Mouse (Mus musculus) limb, embryonic 12.5 days (tissue): ENCODE measurements around the gene Dhcr7. TPM values are rescaled to one million over a fixed set of nuclear protein-coding genes. Genes with fewer than 3 reads are reported as not detected.

Experiments
- ATAC-seq: fragments of 200-750 bp; cut with Nextera tagmentation; 2 replicates; pipeline ENCODE4 v1.8.0; 2017; ENCODE audit warnings: low read depth, moderate TSS enrichment; ENCODE audit not compliant: insufficient number of reproducible peaks, insufficient read depth, low FRiP score, low TSS enrichment
- H3K27ac ChIP-seq: fragments of 300-500 bp; sonication (generic); 2 replicates; pipeline ENCODE4 v1.5.1; 2016; ENCODE audit warnings: mild to moderate bottlenecking, moderate library complexity
- H3K27me3 ChIP-seq: fragments of 300-500 bp; sonication (generic); 2 replicates; pipeline ENCODE4 v1.6.1; 2016; ENCODE audit warnings: mild to moderate bottlenecking, moderate library complexity
- H3K36me3 ChIP-seq: fragments of 300-500 bp; sonication (generic); 2 replicates; pipeline ENCODE4 v1.6.1; 2016; ENCODE audit warnings: mild to moderate bottlenecking, moderate library complexity
- H3K4me1 ChIP-seq: fragments of 300-500 bp; sonication (generic); replicated peaks from 2 replicates; pipeline ENCODE4 v1.6.1; 2016
- H3K4me2 ChIP-seq: fragments of 300-500 bp; sonication (generic); 2 replicates; pipeline ENCODE4 v1.6.1; 2016; ENCODE audit warnings: mild to moderate bottlenecking, moderate library complexity
- H3K4me3 ChIP-seq: fragments of 300-500 bp; sonication (generic); replicated peaks from 2 replicates; pipeline ENCODE4 v1.5.1; 2016; ENCODE audit warnings: mild to moderate bottlenecking
- H3K9ac ChIP-seq: fragments of 300-500 bp; sonication (generic); replicated peaks from 2 replicates; pipeline ENCODE4 v1.6.1; 2016; ENCODE audit warnings: mild to moderate bottlenecking, moderate library complexity
- H3K9me3 ChIP-seq: fragments of 300-500 bp; sonication (generic); 2 replicates; pipeline ENCODE4 v1.6.1; 2016; ENCODE audit warnings: mild to moderate bottlenecking, moderate library complexity
- WGBS: fragments of 180-500 bp; shearing (Covaris S2); methylation state at CpG from one replicate; pipeline ENCODE4 v1.1.7; 2016; 5-methylcytosine and 5-hydroxymethylcytosine counted together
- polyA plus RNA-seq: library from polyadenylated mRNA; unstranded; fragments of >200 nt; fragmentation: Nextera tagmentation; extraction: Ambion mirVana; gene quantifications from 2 replicates; pipeline ENCODE4 v1.2.1, GENCODE M21; 2016

Gene Dhcr7
- polyA plus RNA-seq, 1 experiment from 2014 or later: 31.0 TPM

DNA sequence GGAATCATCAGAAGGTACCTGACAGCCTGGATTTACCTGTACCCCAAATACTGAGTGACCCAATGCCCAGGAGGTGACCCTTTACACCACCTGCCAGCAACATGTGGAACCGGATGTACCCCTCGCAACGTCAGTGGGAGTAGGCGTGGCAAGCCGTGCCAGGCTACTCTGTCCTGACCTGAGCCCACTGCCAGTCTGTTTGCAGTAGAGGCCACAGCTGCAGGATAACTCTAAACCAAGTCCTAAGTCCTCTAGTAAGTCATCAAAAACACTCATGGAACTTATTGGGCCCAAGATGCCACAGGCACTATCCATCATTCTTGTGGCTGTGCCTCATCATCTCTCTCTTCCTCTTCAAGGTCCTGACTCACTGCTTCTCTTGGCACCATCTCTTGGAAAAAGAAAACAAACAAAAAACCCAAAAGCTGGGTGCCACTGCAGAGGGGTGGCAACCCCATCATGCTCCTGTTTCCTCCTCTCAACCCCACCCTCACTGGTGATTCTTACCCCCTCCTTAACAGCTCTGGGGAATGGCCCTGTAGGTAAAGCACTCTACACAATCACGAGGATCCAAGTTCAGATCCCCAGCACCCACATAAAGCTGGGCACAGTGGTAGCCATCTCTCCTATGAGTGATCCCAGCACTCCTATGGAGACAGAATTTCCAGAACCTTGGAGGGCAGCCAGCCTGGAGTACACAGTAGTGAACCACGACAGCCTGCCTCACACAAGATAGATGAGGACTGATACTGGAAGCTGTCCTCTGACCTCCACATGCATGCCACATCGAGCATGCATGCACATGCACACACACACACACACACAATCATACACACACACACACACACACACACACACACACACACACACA is 21.5 kb upstream of the Dhcr7 start:
- Histone ChIP-seq H3K9ac (no peak overlapping the region), H3K4me2 (no peak overlapping the region), H3K4me3 (no peak overlapping the region), H3K36me3 (peaks cover 95% of the 10 kb centered on the region), H3K4me1 (no peaks in the 10 kb centered on the region), H3K9me3 (no peaks in the 10 kb centered on the region), H3K27me3 (no peaks in the 10 kb centered on the region), H3K27ac (no peak overlapping the region)
- ATAC-seq: no peak
- WGBS: 92% methylated on average over 8 of the region's 8 CpGs

DNA sequence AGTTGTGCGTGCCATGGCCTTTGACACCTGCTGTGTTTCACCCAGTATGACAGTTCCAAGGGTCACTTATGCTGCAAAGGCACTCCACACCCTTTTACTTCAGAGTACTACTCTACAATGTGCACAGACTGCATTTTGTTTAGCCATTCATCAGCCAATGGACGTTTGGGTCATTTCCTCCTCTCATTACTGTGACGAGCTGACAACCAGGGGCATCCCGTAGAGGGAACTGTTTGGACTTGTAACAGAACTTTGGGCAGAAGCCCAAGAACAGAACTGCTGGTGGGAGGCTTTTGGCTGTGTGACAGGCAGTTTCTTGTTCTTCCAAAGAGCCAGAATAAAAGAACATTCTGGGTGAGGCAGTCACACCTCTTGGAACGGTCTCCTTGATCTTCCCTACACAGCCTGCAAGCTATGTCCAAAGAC is 17.7 kb upstream of the Dhcr7 start:
- Histone ChIP-seq H3K9ac (no peak overlapping the region), H3K4me2 (no peak overlapping the region), H3K4me3 (no peak overlapping the region), H3K4me1 (no peaks in the 10 kb centered on the region), H3K36me3 (peaks cover 95% of the 10 kb centered on the region), H3K27ac (no peak overlapping the region), H3K9me3 (no peaks in the 10 kb centered on the region), H3K27me3 (no peaks in the 10 kb centered on the region)
- 77% methylated on average over 5 of the region's 5 CpGs for WGBS
- ATAC-seq: no peak

DNA sequence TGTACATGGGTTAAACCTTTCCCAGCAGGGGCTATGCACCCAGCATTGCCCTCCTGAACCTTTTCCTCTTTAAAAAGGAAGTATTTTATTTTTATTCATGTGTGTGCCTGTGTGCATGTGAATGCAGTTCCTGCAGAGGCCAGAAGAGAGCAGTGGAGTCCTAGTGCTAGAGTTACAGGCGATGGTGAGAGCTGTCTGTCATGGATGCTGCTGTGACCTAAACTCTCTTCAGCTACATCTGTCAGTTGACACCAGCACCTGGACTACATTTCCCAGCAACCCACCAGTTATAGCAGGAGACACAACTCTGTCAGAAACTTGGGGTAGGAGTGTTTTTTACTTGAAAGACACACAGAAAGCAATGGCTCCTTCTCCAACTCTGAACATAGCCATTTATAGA is 14.0 kb upstream of the Dhcr7 start:
- WGBS: 56% methylated on average over 1 of the region's 1 CpGs
- ATAC-seq: no peak
- Histone ChIP-seq H3K9me3 (no peaks in the 10 kb centered on the region), H3K27ac (no peak overlapping the region), H3K36me3 (peaks cover 94% of the 10 kb centered on the region), H3K4me1 (no peaks in the 10 kb centered on the region), H3K27me3 (no peaks in the 10 kb centered on the region), H3K4me2 (no peak overlapping the region), H3K4me3 (no peak overlapping the region), H3K9ac (no peak overlapping the region)

DNA sequence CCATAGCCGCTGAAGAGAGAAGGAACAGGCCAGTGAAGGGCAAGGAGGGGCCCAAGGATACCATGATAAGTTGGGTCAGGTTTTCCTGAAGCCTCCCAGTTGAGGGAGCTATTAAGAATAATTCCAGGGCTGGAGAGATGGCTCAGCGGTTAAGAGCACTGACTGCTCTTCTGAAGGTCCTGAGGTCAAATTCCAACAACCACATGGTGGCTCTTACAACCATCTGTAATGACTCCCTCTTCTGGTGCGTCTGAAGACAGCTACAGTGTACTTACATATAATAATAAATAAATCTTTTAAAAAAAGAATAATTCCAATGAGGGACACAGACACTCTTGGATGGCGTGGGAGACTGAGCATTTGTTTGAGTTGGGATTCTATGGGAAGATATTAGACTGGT is 3.7 kb upstream of the Dhcr7 start:
- H3K9me3 ChIP-seq: no peaks in the 10 kb centered on the region
- H3K4me2 ChIP-seq: no peak overlapping the region
- no peaks in the 10 kb centered on the region for H3K27me3 ChIP-seq
- H3K27ac ChIP-seq: no peak overlapping the region
- H3K36me3 ChIP-seq: peaks cover 44% of the 10 kb centered on the region
- 77% methylated on average over 4 of the region's 4 CpGs for WGBS
- H3K4me3 ChIP-seq: no peak overlapping the region
- H3K9ac ChIP-seq: no peak overlapping the region
- ATAC-seq: no peak
- H3K4me1 ChIP-seq: peaks cover 11% of the 10 kb centered on the region

DNA sequence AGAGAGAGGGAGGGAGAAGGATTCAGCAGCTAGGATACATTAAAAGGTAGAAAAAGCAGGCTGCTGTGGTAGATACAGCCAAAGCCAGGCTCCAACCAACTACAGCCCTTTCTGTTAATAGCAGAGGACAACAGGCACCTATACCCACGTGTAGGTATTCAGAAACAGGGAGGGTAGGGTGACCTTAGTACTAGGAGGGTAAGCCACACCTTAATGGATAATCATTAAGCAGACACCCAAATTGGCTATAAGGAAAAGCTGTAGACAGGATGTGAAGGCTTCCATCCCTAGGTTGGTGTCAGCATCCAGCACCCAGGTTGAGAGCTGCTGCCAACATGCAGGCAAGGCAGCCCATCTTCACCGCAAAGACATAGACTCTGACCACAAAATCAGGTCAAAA is 1.7 kb upstream of the Dhcr7 start:
- Histone ChIP-seq H3K9ac (no peak overlapping the region), H3K4me2 (no peak overlapping the region), H3K4me1 (peaks cover 11% of the 10 kb centered on the region), H3K27me3 (no peaks in the 10 kb centered on the region), H3K9me3 (no peaks in the 10 kb centered on the region), H3K36me3 (peaks cover 24% of the 10 kb centered on the region), H3K4me3 (no peak overlapping the region), H3K27ac (no peak overlapping the region)
- WGBS: 80% methylated on average over 2 of the region's 2 CpGs
- ATAC-seq: no peak

DNA sequence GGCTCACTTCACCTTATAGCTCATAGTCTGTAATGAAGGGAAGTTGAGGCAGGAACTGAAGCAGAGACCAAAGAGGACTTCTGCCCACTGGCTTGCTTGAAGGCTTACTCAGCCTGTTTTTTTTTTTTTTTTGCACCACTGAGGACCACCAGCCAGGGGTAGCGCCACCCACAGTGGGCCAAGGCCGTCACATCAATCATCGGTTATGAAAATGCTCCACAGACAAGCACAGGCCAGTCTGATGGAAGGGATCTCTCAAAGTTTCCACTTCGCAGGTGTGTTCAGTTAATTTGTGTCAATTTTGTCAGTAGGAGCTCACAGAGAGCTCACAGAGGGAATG is 291 bp downstream of the Dhcr7 start:
- Histone ChIP-seq H3K36me3 (peaks cover 9% of the 10 kb centered on the region), H3K9ac (peak overlapping the region; percentile 74), H3K27ac (peak overlapping the region; percentile 79), H3K27me3 (no peaks in the 10 kb centered on the region), H3K9me3 (no peaks in the 10 kb centered on the region), H3K4me1 (peaks cover 11% of the 10 kb centered on the region), H3K4me2 (peak overlapping the region; percentile 84), H3K4me3 (peak overlapping the region; percentile 62)
- peak; percentile 40 for ATAC-seq
- WGBS: 85% methylated on average over 4 of the region's 4 CpGs

DNA sequence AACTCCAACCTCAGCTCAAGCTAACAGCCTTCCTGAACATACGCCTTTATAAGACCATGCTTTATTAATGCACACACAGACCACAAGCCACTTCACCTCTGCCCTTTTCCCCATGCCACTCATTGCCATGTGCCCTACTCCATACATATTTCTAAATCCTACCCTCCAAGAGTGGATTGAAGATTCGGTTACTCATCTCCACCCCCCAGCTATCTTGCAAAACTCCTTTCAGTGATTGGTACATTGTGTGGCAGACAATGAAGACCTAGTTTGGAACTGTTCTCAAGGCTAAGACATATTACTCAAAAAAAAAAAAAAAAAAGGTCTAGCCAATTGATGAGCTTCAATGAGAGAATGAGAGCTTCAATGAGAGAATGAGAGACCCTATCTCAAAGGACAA is 4.0 kb downstream of the Dhcr7 start:
- H3K27ac ChIP-seq: no peak overlapping the region
- H3K4me3 ChIP-seq: no peak overlapping the region
- H3K9ac ChIP-seq: no peak overlapping the region
- no peaks in the 10 kb centered on the region for H3K36me3 ChIP-seq
- H3K4me1 ChIP-seq: peaks cover 24% of the 10 kb centered on the region
- H3K9me3 ChIP-seq: no peaks in the 10 kb centered on the region
- 91% methylated on average over 2 of the region's 2 CpGs for WGBS
- H3K4me2 ChIP-seq: no peak overlapping the region
- no peaks in the 10 kb centered on the region for H3K27me3 ChIP-seq
- no peak for ATAC-seq

DNA sequence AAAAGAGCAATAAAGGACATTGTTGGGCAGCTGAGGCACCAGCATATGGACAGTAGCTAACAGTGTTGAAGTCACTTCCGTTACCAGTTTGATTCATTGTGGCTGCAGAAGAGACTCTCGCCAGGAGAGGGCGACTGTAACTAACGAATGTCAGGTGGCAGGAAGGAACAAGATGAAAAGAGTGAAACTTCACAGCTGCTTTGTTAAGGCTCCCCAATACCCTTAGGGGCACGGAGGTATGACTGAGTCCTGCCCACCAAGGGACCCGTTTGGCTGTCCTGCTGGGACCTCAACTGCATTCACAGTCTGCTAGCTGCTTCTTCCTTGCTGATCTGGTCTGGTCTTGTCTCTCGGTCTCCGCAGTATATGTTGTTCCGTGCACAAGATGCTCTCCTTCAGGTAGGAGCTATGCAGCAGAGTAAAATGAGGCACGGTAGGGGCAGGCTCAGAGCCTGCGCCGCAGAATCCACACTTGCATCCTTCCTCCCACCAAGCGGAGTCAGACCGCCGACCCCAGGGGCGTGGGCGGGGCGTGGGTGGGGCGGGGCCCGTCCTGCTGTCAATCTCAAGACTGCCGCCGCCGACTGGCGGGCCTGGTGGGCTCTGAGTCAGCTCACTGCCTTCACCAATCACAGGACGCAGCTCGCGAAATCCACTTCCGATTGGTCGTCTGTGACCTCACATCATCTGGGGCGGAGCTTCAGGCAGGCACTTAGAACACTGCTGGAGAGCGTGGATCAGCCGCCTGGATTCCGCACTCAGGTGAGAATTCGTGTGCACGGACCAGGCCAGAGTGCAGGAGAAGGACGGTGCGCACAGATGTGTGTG is 6.8 kb downstream of the Dhcr7 start:
- Histone ChIP-seq H3K4me1 (peaks cover 17% of the 10 kb centered on the region), H3K27ac (peak overlapping the region; percentile 92), H3K9me3 (no peaks in the 10 kb centered on the region), H3K4me2 (peak overlapping the region; percentile 86), H3K9ac (peak overlapping the region; percentile 65), H3K4me3 (peak overlapping the region; percentile 50), H3K27me3 (no peaks in the 10 kb centered on the region), H3K36me3 (no peaks in the 10 kb centered on the region)
- WGBS: under 1% methylated on average over 37 of the region's 37 CpGs
- ATAC-seq: peak; percentile 99

DNA sequence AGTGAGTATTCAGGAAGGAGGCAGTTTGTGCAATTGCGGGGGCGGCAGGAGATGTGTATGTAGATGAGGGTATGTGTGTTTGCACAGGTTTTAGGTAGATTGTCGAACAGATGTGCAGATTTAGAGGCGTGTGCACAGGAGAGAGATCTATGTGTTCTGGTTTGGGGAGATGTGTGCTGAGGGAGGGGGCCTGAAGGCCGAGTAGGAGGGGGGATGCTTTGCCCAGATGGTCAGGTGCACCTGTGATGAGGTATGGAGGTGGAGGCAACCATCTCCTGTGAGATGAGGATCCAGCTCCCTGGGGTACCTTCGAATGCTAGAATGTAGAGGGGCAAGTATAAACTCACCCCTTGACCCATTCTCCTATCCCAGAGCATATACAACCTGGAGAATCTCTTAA is 7.5 kb downstream of the Dhcr7 start:
- Histone ChIP-seq H3K27ac (peak overlapping the region; percentile 92; the same call in 1 of the 2 replicates), H3K4me2 (peak overlapping the region; percentile 86), H3K4me3 (peak overlapping the region; percentile 50), H3K27me3 (no peaks in the 10 kb centered on the region), H3K36me3 (no peaks in the 10 kb centered on the region), H3K9ac (peak overlapping the region; percentile 65), H3K4me1 (peaks cover 17% of the 10 kb centered on the region), H3K9me3 (no peaks in the 10 kb centered on the region)
- ATAC-seq: no peak; the same call in 1 of the 2 replicates
- WGBS: 8% methylated on average over 6 of the region's 6 CpGs

DNA sequence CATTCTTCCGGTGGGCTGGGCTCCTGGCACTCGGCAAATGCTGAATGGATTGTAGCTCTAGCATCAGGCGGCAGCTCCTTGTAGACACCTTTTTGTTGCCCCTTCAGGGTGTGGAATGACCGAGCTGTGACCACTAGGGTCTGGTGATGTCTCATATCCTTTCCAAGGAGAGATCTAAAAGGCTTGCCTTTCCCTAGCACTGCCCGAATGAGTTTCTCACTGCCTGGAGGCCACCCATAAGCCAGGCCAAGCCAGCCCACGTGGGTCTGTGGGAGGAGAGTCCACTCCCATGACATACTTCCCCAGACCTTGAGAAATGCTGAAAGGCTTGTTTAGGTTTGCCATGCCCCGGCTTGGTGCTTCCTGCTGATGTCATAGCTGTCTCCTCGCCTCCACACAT is 9.3 kb downstream of the Dhcr7 start:
- Histone ChIP-seq H3K36me3 (peaks cover 6% of the 10 kb centered on the region), H3K9ac (no peak overlapping the region), H3K4me1 (peaks cover 17% of the 10 kb centered on the region), H3K4me3 (no peak overlapping the region), H3K27ac (no peak overlapping the region), H3K27me3 (no peaks in the 10 kb centered on the region), H3K4me2 (no peak overlapping the region), H3K9me3 (no peaks in the 10 kb centered on the region)
- ATAC-seq: no peak
- WGBS: 86% methylated on average over 8 of the region's 8 CpGs

DNA sequence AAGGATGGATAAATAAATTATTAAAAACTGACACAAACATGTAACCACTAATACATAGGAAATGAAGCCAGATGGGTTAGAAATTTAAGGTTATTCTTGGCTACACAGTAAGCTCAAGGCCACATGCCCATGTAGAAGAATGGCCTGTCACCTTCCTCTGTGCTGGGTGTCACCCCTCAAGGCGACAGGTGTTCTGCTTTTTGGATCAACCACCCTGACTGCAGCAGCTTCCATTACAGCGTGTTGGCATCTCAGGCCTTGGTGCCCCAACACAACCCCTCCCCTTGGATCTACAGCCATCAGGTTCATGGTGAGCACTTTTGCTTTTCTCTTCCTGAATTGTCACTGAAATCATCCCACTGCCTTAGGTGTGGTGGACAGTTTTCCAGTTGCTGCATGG is 9.7 kb downstream of the Dhcr7 start:
- no peak overlapping the region for H3K27ac ChIP-seq
- no peaks in the 10 kb centered on the region for H3K9me3 ChIP-seq
- no peak for ATAC-seq
- H3K36me3 ChIP-seq: peaks cover 11% of the 10 kb centered on the region
- 96% methylated on average over 2 of the region's 2 CpGs for WGBS
- no peak overlapping the region for H3K9ac ChIP-seq
- H3K4me1 ChIP-seq: peaks cover 17% of the 10 kb centered on the region
- H3K27me3 ChIP-seq: no peaks in the 10 kb centered on the region
- H3K4me2 ChIP-seq: no peak overlapping the region
- no peak overlapping the region for H3K4me3 ChIP-seq
